Mouse (Mus musculus): ENCODE measurements at regions not wholly inside any gene's neighbourhood (a gene's known extent, or its start where the extent isn't known, plus 50 kb on each side); places are given as distances from the start of the nearest gene placed in this dataset.
"Not testable (repeated sequence)": the region's sequence is repeated elsewhere in the genome, so short reads cannot be mapped to it uniquely, and the experiment has no call there.

DNA sequence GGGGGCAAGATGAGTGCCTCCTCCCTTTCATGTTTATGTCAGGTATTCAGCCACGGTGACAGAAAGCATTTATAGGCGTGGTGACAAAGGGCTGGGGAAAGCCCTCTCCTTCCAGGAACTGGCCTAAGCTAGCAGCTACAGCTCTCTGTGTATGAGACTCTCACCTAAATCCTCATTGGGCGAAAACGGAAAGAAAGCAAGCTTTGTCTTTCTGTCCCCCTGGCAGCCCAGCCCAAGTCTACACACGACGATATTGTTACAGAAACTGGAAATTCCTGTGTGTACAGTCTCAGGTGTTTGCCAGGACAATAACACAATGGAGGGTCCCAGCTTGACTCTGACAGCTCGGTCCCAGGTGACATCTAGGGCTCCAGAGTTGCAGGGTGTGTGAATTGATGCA, 60.0 kb downstream of the Dact2 start:
- DNase-seq (ENCODE audit: low read depth, low spot score), result no peak

DNA sequence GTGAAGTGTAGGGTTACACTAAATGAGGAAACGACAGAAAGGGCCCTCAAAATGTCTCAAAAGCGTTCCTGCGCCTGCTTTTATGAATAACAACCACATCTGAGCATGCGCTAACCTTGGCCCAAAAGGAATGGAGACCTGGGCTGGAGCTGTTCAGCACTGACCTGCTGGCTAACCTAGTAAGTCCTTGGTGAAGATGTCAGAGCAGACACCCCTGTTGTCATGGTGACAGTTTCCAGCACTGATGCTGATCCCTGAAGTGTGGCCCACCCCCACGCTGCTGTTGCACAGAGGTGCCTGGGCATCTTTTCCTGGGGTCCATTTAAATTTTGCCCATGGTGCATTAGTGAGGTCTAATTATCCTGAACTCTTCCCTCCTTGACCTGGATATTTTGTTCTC, 62.4 kb downstream of the Dact2 start:
- DNase-seq (ENCODE audit: low read depth, low spot score), result no peak

DNA sequence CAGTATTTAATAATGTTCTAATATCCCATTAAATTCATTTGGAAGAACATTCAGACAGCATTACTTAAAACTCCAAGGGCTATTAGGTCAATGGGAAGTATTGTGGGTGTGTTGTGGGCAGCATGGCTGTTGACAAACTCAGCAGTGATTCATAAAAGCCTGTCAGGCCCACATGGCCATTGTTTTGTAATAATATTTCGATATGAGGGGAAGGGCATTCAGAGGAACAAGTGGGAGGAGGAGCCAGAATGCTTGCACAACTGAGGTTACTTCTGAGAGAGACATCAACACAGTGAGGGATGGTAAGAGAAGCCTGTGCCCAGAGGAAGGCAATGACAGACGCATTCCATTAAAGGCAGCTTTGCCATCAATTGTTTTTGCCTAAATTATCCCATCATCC, 63.8 kb downstream of the Dact2 start:
- no peak for DNase-seq (ENCODE audit: low read depth, low spot score)

DNA sequence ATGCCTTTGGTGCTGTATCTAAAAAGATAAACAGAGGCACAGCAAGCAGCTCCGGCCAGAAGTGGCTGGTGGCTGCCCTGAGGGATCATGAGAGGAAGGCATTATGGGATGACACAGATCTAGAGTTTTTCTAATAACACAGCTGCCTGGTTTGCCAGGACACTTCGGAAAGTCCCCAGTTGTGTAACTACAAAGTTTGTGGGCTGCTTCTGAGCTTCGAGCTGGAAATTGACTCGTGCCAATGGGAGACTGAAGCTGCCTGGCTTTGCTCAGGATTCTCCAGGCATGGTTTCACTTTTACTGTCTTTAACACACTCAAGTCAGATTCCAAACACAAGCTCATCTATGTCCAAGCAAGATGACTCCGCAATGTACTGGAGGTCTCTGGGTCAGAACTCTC, 65.2 kb downstream of the Dact2 start:
- DNase-seq (ENCODE audit: low read depth, low spot score), result no peak

DNA sequence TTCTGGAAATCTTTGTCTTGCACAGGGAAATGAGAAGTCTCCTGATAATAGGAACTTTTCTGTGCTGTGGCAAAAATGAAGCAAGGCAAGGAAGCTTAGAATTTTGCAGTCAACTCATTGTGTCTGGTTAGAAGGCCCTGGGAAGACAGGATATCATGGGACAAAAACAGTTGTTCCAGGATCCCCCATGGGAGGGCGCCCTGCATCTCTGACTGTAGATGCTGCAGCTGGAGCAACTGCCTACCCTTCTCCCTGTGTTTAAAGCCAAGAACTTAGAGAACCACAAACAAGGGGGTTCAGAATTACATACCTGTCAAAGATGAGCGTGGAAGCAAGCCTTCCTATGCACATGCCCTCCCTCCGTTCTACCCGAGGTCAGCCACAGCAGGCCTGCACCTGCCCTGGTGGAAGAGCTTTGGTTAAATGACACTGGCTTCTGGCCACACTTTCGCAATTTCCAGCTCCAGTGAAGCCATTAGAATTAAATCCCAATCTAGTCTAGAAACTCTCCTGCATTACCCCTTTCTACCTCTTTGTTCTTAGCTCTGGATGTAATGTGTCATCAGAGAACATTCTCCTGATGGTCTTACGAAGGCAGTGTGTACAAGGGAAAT, 67.3 kb downstream of the Dact2 start:
- DNase-seq (ENCODE audit: low read depth, low spot score), result peak; percentile 9

DNA sequence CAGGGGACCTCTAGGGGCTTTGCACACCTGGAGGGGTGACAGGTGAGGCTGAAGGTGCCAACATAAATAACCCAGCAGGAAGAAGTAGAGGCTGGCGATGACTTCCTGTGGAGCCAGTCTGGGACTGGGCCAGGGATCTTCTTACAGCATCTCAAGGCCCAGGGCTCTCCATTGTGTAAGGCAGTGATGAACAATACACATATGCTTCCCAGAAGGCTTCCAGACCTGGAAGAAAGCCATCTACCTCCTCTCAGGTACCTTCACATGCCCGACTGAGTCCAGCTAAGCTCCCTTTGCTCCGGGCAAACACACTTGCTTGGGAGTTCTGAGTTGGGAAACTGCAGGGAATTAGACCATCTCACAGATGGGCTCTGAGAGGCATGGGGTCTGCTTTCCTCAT, 69.5 kb downstream of the Dact2 start:
- no peak for DNase-seq (ENCODE audit: low read depth, low spot score)

DNA sequence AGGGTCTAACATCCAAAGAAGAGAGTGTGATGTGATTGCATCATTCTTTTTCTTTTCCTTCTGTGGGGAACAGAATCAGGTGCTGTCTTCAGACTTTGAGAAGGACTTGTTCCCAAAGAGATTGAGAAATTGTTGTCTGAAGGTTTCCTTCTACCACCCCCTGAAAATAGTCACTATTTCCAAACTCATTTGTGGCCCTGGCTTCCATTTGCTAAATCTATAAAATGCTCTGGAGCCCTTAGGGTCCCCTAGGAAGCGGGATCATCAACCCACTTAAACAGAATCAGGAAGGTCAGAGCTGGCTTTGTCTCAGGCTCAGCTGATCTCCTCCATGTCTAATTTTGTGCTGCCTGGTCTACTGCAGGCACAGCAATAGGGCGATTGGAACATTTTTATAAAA, 70.1 kb downstream of the Dact2 start:
- DNase-seq (ENCODE audit: low read depth, low spot score), result no peak

DNA sequence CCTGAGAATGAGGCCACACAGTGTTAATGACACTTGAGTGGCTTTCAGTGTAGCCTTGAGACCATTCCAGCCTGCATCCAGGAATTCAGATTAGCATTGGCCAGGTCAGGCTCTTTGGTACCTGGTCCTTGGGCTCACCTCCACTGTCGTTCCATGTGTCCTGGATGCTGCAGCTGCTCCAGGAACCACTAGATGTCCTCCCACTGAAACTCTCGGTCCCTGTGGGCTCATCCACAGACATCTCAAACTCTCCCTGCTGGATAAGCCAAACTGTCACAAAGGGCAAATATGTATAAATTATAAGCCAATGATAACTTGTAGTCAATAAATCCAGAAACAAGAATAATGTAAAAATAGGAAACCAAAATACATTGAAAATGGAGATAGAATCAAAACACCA, 67.7 kb upstream of the Gm7358 start:
- not testable (repeated sequence) for DNase-seq (ENCODE audit: low read depth, low spot score)

DNA sequence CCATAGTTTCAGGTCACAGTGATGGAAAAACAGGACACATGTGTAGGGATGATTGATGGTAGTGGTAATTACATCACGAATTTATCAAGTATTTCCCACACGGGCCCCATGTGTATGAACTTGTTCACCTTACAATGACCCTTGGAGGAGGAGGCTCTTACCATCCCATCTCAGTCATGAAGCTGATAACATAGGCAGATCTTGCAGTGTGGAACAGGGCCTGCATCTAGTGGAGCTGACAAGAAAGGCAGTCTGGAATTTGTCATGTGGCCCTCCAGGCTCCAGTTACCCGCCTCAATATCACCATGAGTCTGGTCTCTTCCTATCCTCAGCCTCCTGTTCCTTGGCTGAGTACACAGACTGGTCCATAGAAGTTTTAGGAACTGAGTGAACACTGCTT, 59.5 kb upstream of the Gm7358 start:
- no peak for DNase-seq (ENCODE audit: low read depth, low spot score)

DNA sequence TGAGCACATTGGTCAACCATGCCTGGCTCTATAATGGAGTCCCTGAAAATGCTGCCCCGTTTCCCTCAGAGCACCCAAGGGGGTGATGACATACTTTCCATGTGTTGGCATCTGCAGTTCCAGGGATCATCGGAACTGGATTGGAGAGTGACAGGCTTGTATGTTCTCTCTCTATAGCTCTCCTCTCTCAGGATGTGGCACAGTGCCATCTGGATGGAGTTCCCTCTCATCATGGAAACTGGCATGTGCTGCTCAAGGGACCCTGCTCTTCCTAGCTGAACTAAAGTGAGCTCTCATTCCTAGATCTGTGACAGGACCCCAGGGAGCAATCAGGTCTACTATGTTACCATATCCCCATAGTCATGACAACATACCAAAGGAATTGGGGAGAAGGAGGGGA, 56.9 kb upstream of the Gm7358 start:
- no peak for DNase-seq (ENCODE audit: low read depth, low spot score)

DNA sequence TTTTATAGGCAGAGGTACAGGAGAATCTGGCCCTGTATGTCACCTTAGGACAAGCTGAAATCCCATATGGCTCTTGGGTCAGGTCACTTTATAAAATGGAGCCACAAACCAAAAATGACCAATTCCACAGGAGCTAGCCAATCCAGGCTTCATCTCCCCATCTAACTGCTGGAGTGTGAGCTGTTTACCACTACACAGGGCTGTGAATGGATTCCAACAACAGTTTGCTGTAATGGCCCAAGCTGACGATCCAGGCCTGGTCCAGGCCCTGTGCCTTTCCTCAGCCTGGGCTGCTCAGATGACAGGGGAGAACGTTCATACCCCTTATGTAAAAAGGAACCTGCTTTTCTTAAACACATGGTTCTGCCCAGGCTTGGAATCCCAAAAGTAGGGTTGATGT, 55.5 kb upstream of the Gm7358 start:
- no peak for DNase-seq (ENCODE audit: low read depth, low spot score)

DNA sequence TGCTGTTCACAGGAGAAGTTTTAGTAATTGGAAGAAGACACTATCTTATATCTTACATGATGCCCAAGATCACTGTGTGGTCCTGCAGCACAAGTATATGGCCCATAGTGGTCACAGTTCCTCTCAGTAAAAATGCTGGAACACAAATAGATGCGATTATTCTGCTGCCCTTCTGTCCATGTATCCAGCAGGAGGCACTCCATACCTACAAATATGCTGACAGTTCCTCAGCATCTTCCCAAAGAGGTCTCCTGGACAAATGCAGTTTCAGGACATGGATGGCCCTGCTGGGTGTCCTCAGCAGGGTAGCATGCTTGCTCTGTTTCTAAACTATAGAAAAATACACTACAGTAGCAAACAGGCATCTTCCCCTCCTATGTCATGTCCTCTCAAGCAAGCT, 52.4 kb upstream of the Gm7358 start:
- peak; percentile 23 for DNase-seq (ENCODE audit: low read depth, low spot score)

Measured in mesoderm, embryonic 11.5 days (tissue).